Mouse (Mus musculus) hindbrain, embryonic 11.5 days (tissue): ENCODE results near the gene Wdr5b. TPM values are rescaled to one million over a fixed set of nuclear protein-coding genes. Genes with fewer than 3 reads are reported as not detected.
"Not testable (repeated sequence)": the region's sequence is repeated elsewhere in the genome, so short reads cannot be mapped to it uniquely, and the experiment has no call there.

Source experiments
- ATAC-seq: fragments of 200-750 bp; cut with Nextera tagmentation; 2 replicates; pipeline ENCODE4 v1.8.0; 2017; ENCODE audit warnings: mild to moderate bottlenecking, moderate TSS enrichment, moderate library complexity; ENCODE audit not compliant: low FRiP score
- DNase-seq: peaks from one replicate; pipeline ENCODE4 v3.0.0-alpha.2; 2015; ENCODE audit warnings: low spot score
- H3K27ac ChIP-seq: fragments of 300-500 bp; sonication (generic); 2 replicates; pipeline ENCODE4 v1.5.1; 2014; ENCODE audit warnings: mild to moderate bottlenecking, low read depth, low read length
- H3K27me3 ChIP-seq: fragments of 300-500 bp; sonication (generic); 2 replicates; pipeline ENCODE4 v1.6.1; 2014; ENCODE audit warnings: mild to moderate bottlenecking, low read length, moderate library complexity, mixed read lengths; ENCODE audit not compliant: control insufficient read depth, insufficient read depth
- H3K36me3 ChIP-seq: fragments of 300-500 bp; sonication (generic); 2 replicates; pipeline ENCODE4 v1.6.1; 2014; ENCODE audit warnings: mild to moderate bottlenecking, low read length, moderate library complexity, mixed read lengths; ENCODE audit not compliant: control insufficient read depth, insufficient read depth
- H3K4me1 ChIP-seq: fragments of 300-500 bp; sonication (generic); replicated peaks from 2 replicates; pipeline ENCODE4 v1.6.1; 2014; ENCODE audit warnings: low read length, mixed read lengths; ENCODE audit not compliant: control insufficient read depth, insufficient read depth
- H3K4me2 ChIP-seq: fragments of 300-500 bp; sonication (generic); replicated peaks from 2 replicates; pipeline ENCODE4 v1.6.1; 2014; ENCODE audit warnings: mild to moderate bottlenecking, low read depth, low read length
- H3K4me3 ChIP-seq: fragments of 300-500 bp; sonication (generic); 2 replicates; pipeline ENCODE4 v1.5.1; 2014; ENCODE audit warnings: low read depth, low read length
- H3K9ac ChIP-seq: fragments of 300-500 bp; sonication (generic); 2 replicates; pipeline ENCODE4 v1.6.1; 2014; ENCODE audit warnings: low read depth, low read length
- H3K9me3 ChIP-seq: fragments of 300-500 bp; sonication (generic); 2 replicates; pipeline ENCODE4 v1.6.1; 2016; ENCODE audit warnings: low read length; ENCODE audit not compliant: control insufficient read depth
- WGBS: fragments of 180-500 bp; shearing (Covaris S2); extraction: QIAGEN DNeasy Blood & Tissue Kit; methylation state at CpG from one replicate; pipeline ENCODE4 v1.1.7; 2014; 5-methylcytosine and 5-hydroxymethylcytosine counted together
- polyA plus RNA-seq: library from polyadenylated mRNA; unstranded; fragments of >200 nt; fragmentation: Nextera tagmentation; extraction: Ambion mirVana; gene quantifications from 2 replicates; pipeline ENCODE4 v1.2.1, GENCODE M21; 2014

Wdr5b gene
- polyA plus RNA-seq, 1 experiment from 2014 or later = 14.2 TPM

GRCm38 (mm10) chr16:36043964-36044363 is 3.0 kb downstream of the Wdr5b start:
- WGBS = 92% methylated on average over 4 of the region's 4 CpGs
- no peak overlapping the region for H3K9ac ChIP-seq
- DNase-seq (no peak), ATAC-seq (no peak)
- no peak overlapping the region for H3K4me2 ChIP-seq
- no peak overlapping the region for H3K4me3 ChIP-seq
- no peaks in the 10 kb centered on the region for H3K27me3 ChIP-seq
- H3K4me1 ChIP-seq = no peaks in the 10 kb centered on the region
- no peaks in the 10 kb centered on the region for H3K9me3 ChIP-seq
- H3K27ac ChIP-seq = no peak overlapping the region
- peaks cover 4% of the 10 kb centered on the region; the same call in 1 of the 2 replicates for H3K36me3 ChIP-seq

GRCm38 (mm10) chr16:36047538-36047937 is 6.5 kb downstream of the Wdr5b start:
- ATAC-seq = no peak
- H3K36me3 ChIP-seq = peaks cover 4% of the 10 kb centered on the region; the same call in 1 of the 2 replicates
- no peaks in the 10 kb centered on the region for H3K4me1 ChIP-seq

GRCm38 (mm10) chr16:36051491-36051890 is 10.5 kb downstream of the Wdr5b start:
- DNase-seq (no peak), ATAC-seq (no peak)
- no peaks in the 10 kb centered on the region for H3K9me3 ChIP-seq
- no peaks in the 10 kb centered on the region for H3K4me1 ChIP-seq
- no peak overlapping the region for H3K4me3 ChIP-seq
- no peak overlapping the region for H3K4me2 ChIP-seq
- WGBS = 92% methylated on average over 6 of the region's 6 CpGs
- H3K27ac ChIP-seq = no peak overlapping the region
- H3K36me3 ChIP-seq = peaks cover 4% of the 10 kb centered on the region; the same call in 1 of the 2 replicates
- no peaks in the 10 kb centered on the region for H3K27me3 ChIP-seq
- H3K9ac ChIP-seq = no peak overlapping the region

More at GRCm38 (mm10) chr16:36047538-36047937, 6.5 kb downstream of the Wdr5b start:
- H3K27me3 ChIP-seq = no peaks in the 10 kb centered on the region
- H3K27ac ChIP-seq = no peak overlapping the region
- H3K4me3 ChIP-seq = no peak overlapping the region
- 93% methylated on average over 4 of the region's 4 CpGs for WGBS
- no peak for DNase-seq
- no peak overlapping the region for H3K4me2 ChIP-seq
- H3K9me3 ChIP-seq = no peaks in the 10 kb centered on the region
- no peak overlapping the region for H3K9ac ChIP-seq

GRCm38 (mm10) chr16:36053524-36054275 is 12.7 kb downstream of the Wdr5b start:
- H3K4me1 ChIP-seq = no peaks in the 10 kb centered on the region
- WGBS = 85% methylated on average over 6 of the region's 6 CpGs
- H3K9ac ChIP-seq = no peak overlapping the region
- H3K4me2 ChIP-seq = no peak overlapping the region
- no peak for DNase-seq
- no peaks in the 10 kb centered on the region for H3K27me3 ChIP-seq
- no peak overlapping the region for H3K4me3 ChIP-seq
- H3K9me3 ChIP-seq = no peaks in the 10 kb centered on the region
- no peak overlapping the region for H3K27ac ChIP-seq
- ATAC-seq = no peak
- H3K36me3 ChIP-seq = no peaks in the 10 kb centered on the region; the same call in 1 of the 2 replicates

- H3K9ac ChIP-seq = no peak overlapping the region
- no peak for DNase-seq
- no peaks in the 10 kb centered on the region for H3K27me3 ChIP-seq
- 94% methylated on average over 8 of the region's 8 CpGs for WGBS
- H3K36me3 ChIP-seq = no peaks in the 10 kb centered on the region
- no peak overlapping the region for H3K27ac ChIP-seq
- no peaks in the 10 kb centered on the region for H3K9me3 ChIP-seq
- ATAC-seq = no peak
- H3K4me2 ChIP-seq = no peak overlapping the region
- H3K4me3 ChIP-seq = no peak overlapping the region
- H3K4me1 ChIP-seq = no peaks in the 10 kb centered on the region
Observed at GRCm38 (mm10) chr16:36054920-36055319, 13.9 kb downstream of the Wdr5b start.

GRCm38 (mm10) chr16:36056416-36056815 is 15.4 kb downstream of the Wdr5b start:
- no peak for ATAC-seq
- WGBS = 91% methylated on average over 11 of the region's 11 CpGs
- Histone ChIP-seq H3K4me1 (no peaks in the 10 kb centered on the region), H3K4me2 (no peak overlapping the region), H3K27me3 (no peaks in the 10 kb centered on the region), H3K27ac (no peak overlapping the region), H3K9ac (no peak overlapping the region), H3K4me3 (no peak overlapping the region), H3K9me3 (no peaks in the 10 kb centered on the region), H3K36me3 (no peaks in the 10 kb centered on the region)
- DNase-seq = no peak

GRCm38 (mm10) chr16:36057933-36058475 is 17.0 kb downstream of the Wdr5b start:
- no peaks in the 10 kb centered on the region for H3K36me3 ChIP-seq
- H3K4me3 ChIP-seq = no peak overlapping the region
- H3K27ac ChIP-seq = no peak overlapping the region
- no peak for ATAC-seq
- H3K9ac ChIP-seq = no peak overlapping the region
- no peak for DNase-seq
- no peaks in the 10 kb centered on the region for H3K9me3 ChIP-seq
- H3K4me1 ChIP-seq = no peaks in the 10 kb centered on the region
- no peak overlapping the region for H3K4me2 ChIP-seq
- WGBS = 90% methylated on average over 8 of the region's 8 CpGs
- no peaks in the 10 kb centered on the region for H3K27me3 ChIP-seq

GRCm38 (mm10) chr16:36062534-36062933 is 21.5 kb downstream of the Wdr5b start:
- not testable (repeated sequence) for ATAC-seq, H3K9me3 ChIP-seq, H3K9ac ChIP-seq, H3K27me3 ChIP-seq, DNase-seq, H3K4me3 ChIP-seq, H3K4me2 ChIP-seq, H3K4me1 ChIP-seq, H3K36me3 ChIP-seq, H3K27ac ChIP-seq
- 94% methylated on average over 1 of the region's 1 CpGs for WGBS

GRCm38 (mm10) chr16:36063315-36063714 is 22.3 kb downstream of the Wdr5b start:
- no peak overlapping the region for H3K27ac ChIP-seq
- WGBS = 92% methylated on average over 2 of the region's 2 CpGs
- no peaks in the 10 kb centered on the region for H3K9me3 ChIP-seq
- no peaks in the 10 kb centered on the region for H3K4me1 ChIP-seq
- no peaks in the 10 kb centered on the region for H3K36me3 ChIP-seq
- ATAC-seq (no peak), DNase-seq (no peak)
- no peaks in the 10 kb centered on the region for H3K27me3 ChIP-seq
- H3K4me3 ChIP-seq = no peak overlapping the region
- H3K9ac ChIP-seq = no peak overlapping the region
- no peak overlapping the region for H3K4me2 ChIP-seq
